Mouse (Mus musculus): ENCODE results near the gene 1700007K13Rik. TPM values are rescaled to one million over a fixed set of nuclear protein-coding genes. Genes with fewer than 3 reads are reported as not detected.
"Not testable (repeated sequence)": the region's sequence is repeated elsewhere in the genome, so short reads cannot be mapped to it uniquely, and the experiment has no call there.

The 1700007K13Rik gene
- polyA plus RNA-seq, 1 experiment = 7.8 TPM

DNA sequence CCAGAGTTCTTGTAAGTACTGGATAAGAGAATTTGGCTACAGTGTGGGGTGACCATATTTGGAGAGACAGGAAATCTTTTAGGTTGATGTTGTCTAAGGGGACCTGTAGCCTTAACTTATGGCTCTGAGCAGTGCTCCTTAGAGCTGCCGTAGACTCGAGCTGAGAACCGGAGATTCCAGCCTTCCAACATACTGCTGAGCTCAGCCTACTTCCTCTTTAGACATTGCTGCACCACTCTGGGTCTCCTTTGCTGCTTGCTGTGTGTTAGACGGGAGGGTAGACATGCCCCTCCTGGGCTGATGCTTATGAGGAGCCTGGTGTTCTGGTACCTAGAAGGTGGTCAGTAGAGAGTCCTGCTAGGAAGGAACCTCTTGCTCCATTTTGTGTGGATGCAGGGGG is 32.3 kb upstream of the 1700007K13Rik start:
- Histone ChIP-seq H3K36me3 (replicated peaks; ENCODE audit: low read length) (no peaks in the 10 kb centered on the region), H3K9me3 (no peaks in the 10 kb centered on the region), H3K4me3 (replicated peaks) (no peak overlapping the region), H3K4me1 (peaks cover 29% of the 10 kb centered on the region), H3K27me3 (replicated peaks) (peaks cover 40% of the 10 kb centered on the region)
- TF ChIP-seq FLI1 (IDR thresholded peaks at IDR 0.05; ENCODE audit: low read length) (no peak), GATA1 (IDR thresholded peaks at IDR 0.05; ENCODE audit: borderline replicate concordance, low read length) (no peak)

DNA sequence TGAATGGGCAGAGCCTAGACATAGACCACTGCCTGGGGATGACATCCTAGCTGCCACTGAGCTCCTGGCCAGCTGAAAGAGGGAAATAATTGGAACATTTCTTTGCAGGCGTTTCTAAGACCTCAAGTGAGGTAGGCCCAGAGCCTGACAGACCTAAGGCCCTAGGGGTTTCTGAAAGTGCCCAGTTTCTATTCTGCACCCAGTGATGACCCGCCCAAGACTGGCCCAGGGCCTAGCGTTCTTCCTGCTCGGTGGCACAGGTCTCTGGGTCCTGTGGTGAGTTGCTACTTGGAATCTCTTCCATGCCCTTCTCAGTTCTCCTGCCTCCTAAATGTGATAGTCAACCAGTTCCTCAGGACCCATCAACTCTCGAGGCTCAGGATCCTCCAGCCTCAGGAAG is 31.4 kb upstream of the 1700007K13Rik start:
- no peaks in the 10 kb centered on the region for H3K9me3 ChIP-seq
- no peaks in the 10 kb centered on the region for H3K36me3 ChIP-seq (replicated peaks; ENCODE audit: low read length)
- H3K4me3 ChIP-seq (replicated peaks) = peak overlapping the region; percentile 30
- H3K4me1 ChIP-seq = peaks cover 29% of the 10 kb centered on the region
- peaks cover 33% of the 10 kb centered on the region for H3K27me3 ChIP-seq (replicated peaks)
- no peak for TF ChIP-seq FLI1 (IDR thresholded peaks at IDR 0.05; ENCODE audit: low read length)
- no peak for TF ChIP-seq GATA1 (IDR thresholded peaks at IDR 0.05; ENCODE audit: borderline replicate concordance, low read length)

GRCm38 (mm10) chr2:28496671-28497070 is 30.5 kb upstream of the 1700007K13Rik start, which contains the start of gene Gbgt1:
TSS of gene Gbgt1 (plus strand) at chr2:28496891.
- Histone ChIP-seq H3K9me3 (no peaks in the 10 kb centered on the region), H3K36me3 (replicated peaks; ENCODE audit: low read length) (no peaks in the 10 kb centered on the region), H3K27me3 (replicated peaks) (peaks cover 27% of the 10 kb centered on the region), H3K4me1 (peaks cover 29% of the 10 kb centered on the region), H3K4me3 (replicated peaks) (peak within 1 kb of the TSS; percentile 30)
- TF ChIP-seq FLI1 (IDR thresholded peaks at IDR 0.05; ENCODE audit: low read length) (no peak), GATA1 (IDR thresholded peaks at IDR 0.05; ENCODE audit: borderline replicate concordance, low read length) (no peak)

DNA sequence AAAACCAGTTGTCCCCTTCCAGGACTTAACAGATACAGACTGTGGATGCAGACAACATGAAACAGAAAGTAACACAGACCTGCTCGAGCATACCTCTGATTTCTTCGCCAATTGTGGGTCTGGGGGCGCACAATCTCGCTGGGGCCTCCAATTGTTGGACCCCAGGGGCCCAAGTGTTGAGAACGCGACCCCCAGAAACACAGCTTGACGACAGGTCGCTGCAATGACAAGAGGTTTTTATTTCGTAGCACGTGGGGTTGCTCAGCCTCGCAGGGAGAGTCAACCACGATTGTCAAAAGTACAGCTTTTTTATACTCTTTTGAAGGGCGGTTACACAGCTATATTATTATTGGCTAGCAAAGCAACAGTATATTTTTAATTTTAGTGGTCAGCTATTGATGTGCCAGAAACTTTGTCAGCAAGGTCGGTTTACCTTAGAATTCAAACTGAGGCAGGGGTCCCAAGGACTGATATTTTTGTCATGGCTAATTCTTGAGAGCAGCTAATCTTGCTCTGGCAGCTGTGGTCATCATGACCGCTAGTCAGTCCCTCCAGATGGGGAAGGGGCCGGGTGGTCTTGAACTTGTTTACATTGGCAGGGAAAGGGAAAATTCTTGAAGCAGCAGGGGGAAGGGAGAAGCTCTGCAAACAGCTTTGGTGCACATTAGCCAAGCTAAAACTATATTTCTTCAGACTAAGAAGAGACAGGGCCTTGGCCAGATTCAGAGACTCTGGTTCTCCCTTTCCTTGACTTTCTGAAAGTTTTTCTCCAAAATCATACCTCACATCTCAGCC is 29.9 kb upstream of the 1700007K13Rik start:
- Histone ChIP-seq H3K4me3 (replicated peaks) (no peak overlapping the region), H3K36me3 (replicated peaks; ENCODE audit: low read length) (no peaks in the 10 kb centered on the region), H3K27me3 (replicated peaks) (peaks cover 24% of the 10 kb centered on the region), H3K9me3 (no peaks in the 10 kb centered on the region), H3K4me1 (peaks cover 29% of the 10 kb centered on the region)
- TF ChIP-seq GATA1 (IDR thresholded peaks at IDR 0.05; ENCODE audit: borderline replicate concordance, low read length) (no peak), FLI1 (IDR thresholded peaks at IDR 0.05; ENCODE audit: low read length) (no peak)

DNA sequence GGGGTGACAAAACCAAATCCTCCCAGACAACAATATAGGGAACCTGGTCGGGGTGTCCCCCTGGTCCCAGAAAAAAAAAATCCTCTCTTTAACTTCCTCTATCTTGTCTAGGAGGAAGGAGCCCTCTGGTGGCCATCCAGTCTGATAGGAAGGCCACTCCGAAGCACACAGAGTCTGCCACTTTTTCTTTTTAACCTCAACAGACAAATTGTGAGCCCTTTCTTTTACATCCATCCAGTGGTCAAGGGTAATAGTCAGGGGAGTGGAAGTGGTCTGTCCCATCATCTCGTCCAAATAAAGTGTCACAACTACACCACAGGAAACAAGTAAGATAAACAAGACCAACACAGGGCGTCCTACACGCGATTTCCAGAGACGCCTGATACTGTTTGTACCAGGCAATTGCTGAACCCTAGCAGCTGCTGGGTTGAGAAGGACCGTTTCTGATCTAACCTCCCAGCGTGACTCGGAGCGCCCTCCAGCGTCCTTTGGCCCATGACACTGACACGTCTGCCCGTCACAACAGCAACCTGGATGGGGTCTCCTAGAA is 29.1 kb upstream of the 1700007K13Rik start:
- H3K27me3 ChIP-seq (replicated peaks) = peaks cover 20% of the 10 kb centered on the region
- no peaks in the 10 kb centered on the region for H3K9me3 ChIP-seq
- H3K4me1 ChIP-seq = peaks cover 29% of the 10 kb centered on the region
- TF ChIP-seq GATA1 (IDR thresholded peaks at IDR 0.05; ENCODE audit: borderline replicate concordance, low read length) (no peak), FLI1 (IDR thresholded peaks at IDR 0.05; ENCODE audit: low read length) (no peak)
- H3K4me3 ChIP-seq (replicated peaks) = peak overlapping the region; percentile 31
- no peaks in the 10 kb centered on the region for H3K36me3 ChIP-seq (replicated peaks; ENCODE audit: low read length)

DNA sequence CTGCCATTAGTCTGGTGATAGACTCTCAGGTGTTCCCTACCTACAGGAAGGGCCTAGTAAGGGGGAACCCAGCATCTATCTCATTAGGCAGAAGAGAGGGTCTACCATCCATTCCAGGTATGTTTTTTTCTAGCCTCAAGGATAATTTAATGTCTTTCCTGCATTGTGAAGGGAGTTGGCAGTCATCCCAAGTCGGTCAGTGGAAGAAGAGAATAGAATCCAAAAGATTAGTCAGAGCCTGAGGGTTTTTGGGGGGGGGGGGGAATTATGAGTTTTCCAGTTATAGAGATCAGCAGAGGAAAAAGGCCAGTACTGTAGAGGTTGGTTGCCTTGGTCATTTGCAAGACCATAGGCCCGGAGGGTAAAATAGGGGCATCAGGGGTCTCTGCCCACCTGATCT is 28.4 kb upstream of the 1700007K13Rik start:
- no peaks in the 10 kb centered on the region for H3K9me3 ChIP-seq
- no peak overlapping the region for H3K4me3 ChIP-seq (replicated peaks)

DNA sequence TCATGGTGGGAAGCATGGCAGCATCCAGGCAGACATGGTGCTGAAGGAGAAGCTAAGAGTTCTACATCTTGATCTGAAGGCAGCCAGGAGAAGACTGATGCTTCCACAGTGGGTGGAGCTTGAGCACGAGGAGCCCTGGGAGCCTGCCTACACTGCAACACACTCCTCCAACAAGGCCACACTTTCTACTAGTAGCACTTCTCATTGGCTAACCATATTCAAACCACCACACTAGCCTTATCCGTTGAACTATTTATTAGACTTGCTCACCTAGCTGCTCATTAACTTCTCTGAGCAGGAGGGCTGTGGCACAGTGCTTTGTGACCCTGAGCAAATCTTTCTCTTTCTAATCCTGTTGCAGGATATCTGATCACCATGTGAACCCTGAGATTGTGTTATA is 17.7 kb upstream of the 1700007K13Rik start:
- no peak for TF ChIP-seq FLI1 (IDR thresholded peaks at IDR 0.05; ENCODE audit: low read length)
- TF ChIP-seq GATA1 (IDR thresholded peaks at IDR 0.05; ENCODE audit: borderline replicate concordance, low read length) = no peak
- Histone ChIP-seq H3K4me3 (replicated peaks) (no peak overlapping the region), H3K9me3 (no peaks in the 10 kb centered on the region), H3K4me1 (no peaks in the 10 kb centered on the region), H3K27me3 (replicated peaks) (peaks cover 18% of the 10 kb centered on the region), H3K36me3 (replicated peaks; ENCODE audit: low read length) (no peaks in the 10 kb centered on the region)

More for the DNA sequence above, 28.4 kb upstream of the 1700007K13Rik start:
- TF ChIP-seq GATA1 (IDR thresholded peaks at IDR 0.05; ENCODE audit: borderline replicate concordance, low read length) (no peak), FLI1 (IDR thresholded peaks at IDR 0.05; ENCODE audit: low read length) (no peak)
- H3K27me3 ChIP-seq (replicated peaks) = peaks cover 20% of the 10 kb centered on the region
- H3K4me1 ChIP-seq = peaks cover 29% of the 10 kb centered on the region
- no peaks in the 10 kb centered on the region for H3K36me3 ChIP-seq (replicated peaks; ENCODE audit: low read length)

- Histone ChIP-seq H3K27me3 (replicated peaks) (peaks cover 13% of the 10 kb centered on the region), H3K4me1 (no peaks in the 10 kb centered on the region), H3K9me3 (no peaks in the 10 kb centered on the region), H3K36me3 (replicated peaks; ENCODE audit: low read length) (no peaks in the 10 kb centered on the region), H3K4me3 (replicated peaks) (no peak overlapping the region)
- TF ChIP-seq GATA1 (IDR thresholded peaks at IDR 0.05; ENCODE audit: borderline replicate concordance, low read length) (no peak), FLI1 (IDR thresholded peaks at IDR 0.05; ENCODE audit: low read length) (no peak)
These were observed 13.4 kb upstream of the 1700007K13Rik start for GRCm38 (mm10) chr2:28479208-28480204.

DNA sequence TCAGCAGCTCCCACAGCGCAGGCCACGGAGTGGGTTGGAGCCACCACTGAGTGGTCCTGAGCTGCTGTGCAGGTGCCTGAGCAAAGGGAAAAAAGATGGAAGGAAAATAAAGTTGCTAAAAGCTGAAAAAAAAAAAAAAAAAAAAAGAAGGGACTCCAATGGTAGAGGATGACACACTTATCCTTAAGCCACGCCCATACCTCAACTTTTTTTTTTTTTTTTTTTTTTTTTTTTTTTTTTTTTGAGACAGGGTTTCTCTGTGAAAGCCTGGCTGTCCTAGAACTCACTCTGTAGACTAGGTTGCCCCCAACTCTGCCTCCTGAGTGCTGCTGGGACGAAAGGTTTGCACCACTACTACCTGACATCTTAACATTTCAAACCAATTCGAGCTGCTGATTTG is 11.9 kb upstream of the 1700007K13Rik start:
- H3K4me3 ChIP-seq (replicated peaks); H3K36me3 ChIP-seq (replicated peaks; ENCODE audit: low read length): not testable (repeated sequence)

DNA sequence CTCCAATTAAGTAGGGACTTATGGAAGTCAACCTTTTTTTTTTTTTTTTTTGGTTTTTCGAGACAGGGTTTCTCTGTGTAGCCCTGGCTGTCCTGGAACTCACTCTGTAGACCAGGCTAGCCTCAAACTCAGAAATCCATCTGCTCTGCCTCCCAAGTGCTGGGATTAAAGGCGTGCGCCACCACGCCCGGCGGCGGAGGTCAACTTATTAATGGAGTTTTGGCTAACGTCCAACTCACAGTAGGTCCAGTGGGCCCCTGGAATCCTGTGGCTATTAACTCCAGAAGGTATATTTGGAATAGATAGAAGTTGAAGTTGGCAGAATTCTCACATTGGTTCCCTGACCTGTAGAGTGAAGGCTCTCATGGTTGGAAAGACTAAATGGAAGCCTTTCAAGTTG is 5.9 kb upstream of the 1700007K13Rik start:
- not testable (repeated sequence) for H3K4me3 ChIP-seq (replicated peaks); H3K27me3 ChIP-seq (replicated peaks); H3K9me3 ChIP-seq
- Histone ChIP-seq H3K4me1 (peaks cover 26% of the 10 kb centered on the region), H3K36me3 (replicated peaks; ENCODE audit: low read length) (peaks cover 42% of the 10 kb centered on the region)

More for the DNA sequence above, 11.9 kb upstream of the 1700007K13Rik start:
- H3K4me1 ChIP-seq; H3K9me3 ChIP-seq; H3K27me3 ChIP-seq (replicated peaks): not testable (repeated sequence)
